Mouse (Mus musculus): Measurements from ENCODE around the gene Hnrnpll.
"Not testable (repeated sequence)": the region's sequence is repeated elsewhere in the genome, so short reads cannot be mapped to it uniquely, and the experiment has no call there.

Gene Hnrnpll

GRCm38 (mm10) chr17:80003851-80004250, 58.3 kb downstream of the Hnrnpll start:
- in situ Hi-C loops (cut with MboI, MseI): not testable (repeated sequence)

GRCm38 (mm10) chr17:80002385-80002852, 59.7 kb downstream of the Hnrnpll start:
- in situ Hi-C loops (cut with MboI, MseI): no loop called here

GRCm38 (mm10) chr17:79999631-80000030, 62.5 kb downstream of the Hnrnpll start:
- in situ Hi-C loops (cut with MboI, MseI): no loop called here

- in situ Hi-C loops (cut with MboI, MseI): no loop called here
Measured at GRCm38 (mm10) chr17:79998986-79999385, 63.1 kb downstream of the Hnrnpll start.

- in situ Hi-C loops (cut with MboI, MseI): no loop called here
Measured at GRCm38 (mm10) chr17:79995091-79995691, 66.9 kb downstream of the Hnrnpll start.

- in situ Hi-C loops (cut with MboI, MseI): no loop called here
Measured at GRCm38 (mm10) chr17:79992114-79992513, 70.0 kb downstream of the Hnrnpll start.

GRCm38 (mm10) chr17:79991166-79991958, 70.8 kb downstream of the Hnrnpll start:
- in situ Hi-C loops (cut with MboI, MseI): no loop called here

- in situ Hi-C loops (cut with MboI, MseI): no loop called here
Measured at GRCm38 (mm10) chr17:79990161-79990560, 72.0 kb downstream of the Hnrnpll start.

- in situ Hi-C loops (cut with MboI, MseI): no loop called here
Measured at GRCm38 (mm10) chr17:79984450-79984849, 77.7 kb downstream of the Hnrnpll start.

- in situ Hi-C loops (cut with MboI, MseI): no loop called here
Measured at GRCm38 (mm10) chr17:79982955-79983529, 79.1 kb downstream of the Hnrnpll start.

- in situ Hi-C loops (cut with MboI, MseI): no loop called here
Measured at GRCm38 (mm10) chr17:79982548-79982947, 79.6 kb downstream of the Hnrnpll start.

- in situ Hi-C loops (cut with MboI, MseI): no loop called here
Measured at GRCm38 (mm10) chr17:79981758-79982481, 80.2 kb downstream of the Hnrnpll start.

- in situ Hi-C loops (cut with MboI, MseI): no loop called here
Measured at GRCm38 (mm10) chr17:79981348-79981747, 80.8 kb downstream of the Hnrnpll start.

GRCm38 (mm10) chr17:79980421-79981120, 81.6 kb downstream of the Hnrnpll start:
- in situ Hi-C loops (cut with MboI, MseI): no loop called here

Data from regulatory T cell (primary cell).